Mouse (Mus musculus) left cerebral cortex, adult 9 months (tissue): ENCODE measurements around the gene Atf6b.
A peak's percentile ranks its signal among the peaks of the same experiment; 100 is the strongest.

ENCODE experiments used
- DNase-seq, 2 experiments: peaks; one replicate each; pipeline ENCODE4 v3.0.0; 2022; ENCODE audit warnings: low spot score in 2 of 2

Atf6b gene

GRCm38 (mm10) chr17:34692906-34693305, 46.0 kb downstream of the Atf6b start:
- DNase-seq = no peak

GRCm38 (mm10) chr17:34699575-34700408, 52.8 kb downstream of the Atf6b start:
- DNase-seq = peak; percentile 58 to 74

- peak; percentile 20 to 36 for DNase-seq
These were observed 53.7 kb downstream of the Atf6b start for GRCm38 (mm10) chr17:34700671-34701071.
